Mouse (Mus musculus) liver, adult 2 months (tissue): ENCODE results near the gene Akr1b8. TPM values are rescaled to one million over a fixed set of nuclear protein-coding genes. Genes with fewer than 3 reads are reported as not detected.

Experiments
- DNase-seq: peaks from one replicate; pipeline ENCODE4 v3.0.0-alpha.2; 2011; ENCODE audit warnings: low read depth, low spot score; ENCODE audit errors: extremely low read depth
- H3K27ac ChIP-seq: fragments of 200-500 bp; replicated peaks from 2 replicates; pipeline ENCODE4 v1.5.1; 2012; ENCODE audit warnings: low read depth, mild to moderate bottlenecking, control low read depth, inconsistent platforms, low read length; ENCODE audit not compliant: insufficient read depth
- H3K27me3 ChIP-seq: fragments of 200-500 bp; 2 replicates; pipeline ENCODE4 v1.6.1; 2012; ENCODE audit warnings: mild to moderate bottlenecking, moderate library complexity, low read length, inconsistent platforms; ENCODE audit not compliant: control insufficient read depth, insufficient read depth
- H3K36me3 ChIP-seq: fragments of 200-500 bp; 2 replicates; pipeline ENCODE4 v1.6.1; 2012; ENCODE audit warnings: low read length, inconsistent platforms; ENCODE audit not compliant: control insufficient read depth, insufficient read depth
- H3K4me1 ChIP-seq: fragments of 200-500 bp; 2 replicates; pipeline ENCODE4 v1.6.1; 2011; ENCODE audit warnings: low read length; ENCODE audit not compliant: control insufficient read depth, insufficient read depth
- H3K4me3 ChIP-seq: fragments of 200-500 bp; 2 replicates; pipeline ENCODE4 v1.5.1; 2011; ENCODE audit warnings: low read depth, mild to moderate bottlenecking, control low read depth, low read length, moderate library complexity; ENCODE audit not compliant: insufficient read depth
- H3K79me2 ChIP-seq: fragments of 200-500 bp; 2 replicates; pipeline ENCODE4 v1.6.1; 2012; ENCODE audit warnings: inconsistent platforms, mild to moderate bottlenecking, low read length, moderate library complexity; ENCODE audit not compliant: control insufficient read depth, insufficient read depth
- H3K9ac ChIP-seq: fragments of 200-500 bp; 2 replicates; pipeline ENCODE4 v1.6.1; 2012; ENCODE audit warnings: low read depth, mild to moderate bottlenecking, control low read depth, inconsistent platforms, low read length
- CTCF ChIP-seq: fragments of 200-500 bp; IDR thresholded peaks from 2 replicates; pipeline ENCODE4 v1.5.1; 2011; ENCODE audit warnings: low read depth, low read length, control low read depth
- POLR2A ChIP-seq: fragments of 200-500 bp; IDR thresholded peaks from 2 replicates; pipeline ENCODE4 v1.6.1; 2011; ENCODE audit warnings: low read length, control low read depth; ENCODE audit not compliant: insufficient read depth; ENCODE audit errors: extremely low read depth
- WGBS: fragments of 180-500 bp; shearing (Covaris S2); methylation state at CpG from one replicate; pipeline ENCODE4 v1.1.7; 2018; 5-methylcytosine and 5-hydroxymethylcytosine counted together
- polyA plus RNA-seq: library from polyadenylated mRNA; depleted of rRNA; stranded (reverse); fragments of >200 nt; gene quantifications from 2 replicates; pipeline ENCODE4 v1.2.3, GENCODE M21; 2012; rRNA removed
- total RNA-seq: library from RNA; depleted of rRNA; stranded (reverse); fragments of >200 nt; gene quantifications from 2 replicates; pipeline ENCODE4 v1.2.3, GENCODE M21; 2014; rRNA removed

Gene Akr1b8
- 2.9 and 4.4 TPM in 2 replicates for total RNA-seq
- 0.73 and 1.5 TPM in 2 replicates for polyA plus RNA-seq

DNA sequence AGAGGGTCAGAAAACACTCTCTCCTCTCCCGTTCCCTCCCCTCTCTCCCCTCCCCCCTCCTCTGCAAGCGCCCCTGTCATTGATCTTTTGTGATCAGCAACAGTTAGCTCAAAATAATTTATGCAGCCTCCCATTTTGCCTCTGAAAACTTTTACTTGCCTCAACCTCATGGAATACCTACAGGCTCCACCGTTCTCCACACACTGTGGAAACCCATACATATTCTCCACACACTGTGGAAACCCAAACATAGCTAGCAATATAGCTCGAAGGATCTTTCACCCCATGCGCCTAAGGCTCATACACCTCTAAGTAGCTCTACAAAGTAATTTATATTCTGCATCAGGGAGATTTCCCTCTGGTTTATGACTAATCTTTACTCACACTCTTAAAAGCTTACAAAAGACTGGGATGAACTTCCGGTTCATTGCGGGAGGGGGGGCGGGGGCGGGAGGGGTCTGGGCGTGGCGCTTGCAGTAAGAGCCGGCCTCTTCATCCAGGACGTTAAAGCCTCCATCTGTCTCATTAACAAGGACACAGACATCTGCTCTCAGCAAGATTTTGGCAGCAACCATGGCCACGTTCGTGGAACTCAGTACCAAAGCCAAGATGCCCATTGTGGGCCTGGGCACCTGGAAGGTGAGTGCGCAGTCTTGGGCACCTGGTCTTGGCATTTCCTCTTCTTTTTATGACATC lies at the start of gene Akr1b8:
Gene Akr1b8 (plus strand): TSS at position 462 of the 696 bp plus-strand sequence.
- Histone ChIP-seq H3K27ac (peak within 1 kb of the TSS; percentile 66), H3K4me3 (peak within 1 kb of the TSS; percentile 25; the same call in 1 of the 2 replicates), H3K36me3 (no peaks in the 10 kb centered on the region), H3K79me2 (no peaks in the 10 kb centered on the region), H3K27me3 (no peaks in the 10 kb centered on the region), H3K4me1 (no peaks in the 10 kb centered on the region), H3K9ac (peak within 1 kb of the TSS; percentile 21; the same call in 1 of the 2 replicates)
- TF ChIP-seq CTCF = no peak
- TF ChIP-seq POLR2A = no peak
- DNase-seq = no peak
- 30% methylated on average over 16 of the region's 16 CpGs for WGBS

DNA sequence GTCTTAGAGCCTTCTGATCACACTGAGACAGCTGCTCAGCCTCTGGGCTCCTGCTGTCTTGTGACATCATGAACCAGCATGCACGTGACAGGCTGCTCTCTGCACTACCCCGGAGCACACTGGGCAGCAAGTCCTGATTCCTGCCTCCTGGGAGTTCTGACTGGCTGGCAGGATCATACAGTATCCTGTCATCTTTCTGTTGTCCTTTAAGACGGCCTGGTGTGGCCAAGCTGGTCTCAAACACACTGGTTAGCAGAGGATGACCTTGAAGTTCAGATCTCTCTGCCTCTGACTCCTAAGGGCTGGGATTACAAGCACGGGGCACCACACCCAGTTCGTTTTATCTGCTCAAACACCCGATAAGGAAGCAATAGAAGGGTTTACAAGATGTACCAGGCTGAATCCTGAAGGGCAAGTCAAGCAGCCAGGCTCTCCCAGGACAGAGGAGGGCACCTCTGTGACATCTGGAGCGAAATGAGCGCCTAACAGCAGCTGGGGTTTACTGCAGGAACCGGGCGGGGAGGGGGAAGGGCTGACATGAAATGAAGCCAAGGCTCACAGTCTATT lies 49.2 kb upstream of the Akr1b8 start:
- 74% methylated on average over 10 of the region's 10 CpGs for WGBS
- DNase-seq = peak; percentile 16
- H3K79me2 ChIP-seq = no peaks in the 10 kb centered on the region
- TF ChIP-seq CTCF (no peak), POLR2A (no peak)
- no peak overlapping the region for H3K9ac ChIP-seq
- H3K27ac ChIP-seq = no peak overlapping the region
- H3K4me1 ChIP-seq = no peaks in the 10 kb centered on the region
- no peaks in the 10 kb centered on the region; the same call in 1 of the 2 replicates for H3K36me3 ChIP-seq
- H3K4me3 ChIP-seq = no peak overlapping the region
- no peaks in the 10 kb centered on the region for H3K27me3 ChIP-seq

DNA sequence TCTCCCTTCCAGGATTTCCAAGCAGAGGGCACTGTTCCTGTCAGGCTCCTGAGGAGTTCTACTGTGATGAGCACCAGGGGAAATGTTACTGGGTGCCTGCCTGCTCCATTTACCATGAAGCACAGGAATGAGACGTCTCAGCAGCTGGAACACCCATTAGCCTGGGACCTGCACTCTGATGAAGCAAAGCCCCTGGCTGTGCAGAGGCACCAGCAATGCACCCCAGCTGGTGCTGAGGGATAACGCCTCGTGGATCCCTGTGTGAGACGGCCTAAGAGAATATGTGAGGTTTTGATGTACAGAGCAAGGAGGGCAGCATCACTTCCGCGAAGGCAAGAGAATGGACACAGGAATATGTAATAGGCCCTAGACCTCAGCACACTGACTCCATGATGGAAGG lies 47.1 kb upstream of the Akr1b8 start:
- H3K27ac ChIP-seq = no peak overlapping the region
- H3K79me2 ChIP-seq = no peaks in the 10 kb centered on the region
- H3K4me1 ChIP-seq = no peaks in the 10 kb centered on the region
- 96% methylated on average over 6 of the region's 6 CpGs for WGBS
- H3K27me3 ChIP-seq = no peaks in the 10 kb centered on the region
- no peak overlapping the region for H3K9ac ChIP-seq
- no peak for TF ChIP-seq POLR2A
- TF ChIP-seq CTCF = no peak
- no peaks in the 10 kb centered on the region; the same call in 1 of the 2 replicates for H3K36me3 ChIP-seq
- no peak overlapping the region for H3K4me3 ChIP-seq
- no peak for DNase-seq

- TF ChIP-seq CTCF (no peak), POLR2A (no peak)
- Histone ChIP-seq H3K79me2 (no peaks in the 10 kb centered on the region), H3K27ac (no peak overlapping the region), H3K9ac (no peak overlapping the region), H3K27me3 (no peaks in the 10 kb centered on the region), H3K4me3 (no peak overlapping the region), H3K36me3 (no peaks in the 10 kb centered on the region; the same call in 1 of the 2 replicates), H3K4me1 (no peaks in the 10 kb centered on the region)
- WGBS = 92% methylated on average over 6 of the region's 6 CpGs
- no peak for DNase-seq
Observed at GRCm38 (mm10) chr6:34309526-34309925, 44.4 kb upstream of the Akr1b8 start.

DNA sequence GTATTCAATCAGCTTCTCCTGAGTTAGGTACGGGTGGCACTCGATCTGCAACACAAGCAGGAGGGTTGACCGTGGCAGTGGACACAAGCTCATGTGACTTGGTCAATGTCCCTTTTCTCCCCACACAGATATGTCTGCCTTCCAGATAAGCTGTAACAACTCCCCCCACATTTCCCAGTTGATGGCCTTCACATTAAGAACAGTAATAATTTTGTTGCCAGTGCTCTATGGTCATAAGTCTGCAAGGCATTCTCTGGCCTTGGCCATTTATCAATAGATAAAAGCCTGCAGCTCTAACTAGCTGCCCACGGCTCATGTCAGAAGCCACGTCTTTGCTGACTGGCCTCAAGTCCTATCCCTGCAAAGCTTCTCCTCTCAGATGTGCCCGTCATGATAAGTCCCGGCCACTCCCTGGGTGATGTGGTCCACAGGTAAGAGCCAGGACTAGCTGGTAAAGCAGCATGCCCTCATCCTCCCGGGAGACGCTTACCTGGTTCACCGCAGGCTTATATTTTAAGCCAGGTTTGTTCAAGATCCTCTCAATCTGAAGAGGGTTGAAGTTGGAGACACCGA lies 43.8 kb upstream of the Akr1b8 start:
- Histone ChIP-seq H3K4me1 (no peaks in the 10 kb centered on the region), H3K27me3 (no peaks in the 10 kb centered on the region), H3K79me2 (no peaks in the 10 kb centered on the region), H3K27ac (no peak overlapping the region), H3K36me3 (no peaks in the 10 kb centered on the region; the same call in 1 of the 2 replicates), H3K4me3 (no peak overlapping the region), H3K9ac (no peak overlapping the region)
- DNase-seq = no peak
- TF ChIP-seq CTCF = no peak
- no peak for TF ChIP-seq POLR2A
- WGBS = 95% methylated on average over 11 of the region's 11 CpGs
